ENCODE assay signal across 9 mouse cellular contexts in genomic region chr6:49904001-49904400, GRCm38 (mm10).
DNase-seq lines count a peak whose midpoint lies in the region; ATAC-seq and TF ChIP-seq lines count a peak whose summit lies in the region.
"Had no signal": no experiment of that assay in that cellular context is flagged by ENCODE, and none has a peak within 500 bp of the region (broad histone marks: within the 10 kb centered on the region; RNA-seq: fewer than 3 reads in every experiment).

No protein-coding gene starts in this region.

- no peak overlapping the region for H3K4me3 ChIP-seq in neural tube, embryonic 12.5 days
- no peak overlapping the region for H3K4me3 ChIP-seq in gastrocnemius, adult 2 months
- H3K4me3 ChIP-seq: embryonic facial prominence, embryonic 13.5 days had no signal

- H3K4me2 ChIP-seq in neural tube, embryonic 12.5 days (replicated peaks) = no peak overlapping the region
- H3K4me2 ChIP-seq: embryonic facial prominence, embryonic 13.5 days had no signal

- WGBS in neural tube, embryonic 12.5 days = 35% methylated on average over 6 of the region's 6 CpGs

- no peaks in the 10 kb centered on the region for H3K27me3 ChIP-seq in neural tube, embryonic 12.5 days (replicated peaks)
- H3K27me3 ChIP-seq: embryonic facial prominence, embryonic 13.5 days had no signal

- H3K9me3 ChIP-seq in neural tube, embryonic 12.5 days = no peaks in the 10 kb centered on the region
- H3K9me3 ChIP-seq: embryonic facial prominence, embryonic 13.5 days had no signal

- peaks cover 8% of the 10 kb centered on the region; the same call in 1 of the 2 replicates for H3K4me1 ChIP-seq in neural tube, embryonic 12.5 days
- H3K4me1 ChIP-seq: embryonic facial prominence, embryonic 13.5 days had no signal

- intact Hi-C loops in gastrocnemius, adult 2 months (cut with DNase I) = no loop called here

- H3K36me3 ChIP-seq in neural tube, embryonic 12.5 days = no peaks in the 10 kb centered on the region
- H3K36me3 ChIP-seq: embryonic facial prominence, embryonic 13.5 days had no signal

- no peak overlapping the region for H3K9ac ChIP-seq in neural tube, embryonic 12.5 days
- H3K9ac ChIP-seq: embryonic facial prominence, embryonic 13.5 days had no signal

- no peak overlapping the region for H3K27ac ChIP-seq in neural tube, embryonic 12.5 days
- no peak overlapping the region for H3K27ac ChIP-seq in gastrocnemius, adult 2 months
- H3K27ac ChIP-seq: embryonic facial prominence, embryonic 13.5 days had no signal

- peak; percentile 29; the same call in 1 of the 2 replicates for ATAC-seq in neural tube, embryonic 12.5 days (ENCODE audit: low FRiP score, low read depth)

- peak; percentile 27 to 37 for DNase-seq in cerebellum, postnatal 10 days
- no peak for DNase-seq in cerebellum, postnatal 36 days
- DNase-seq in layer of hippocampus, adult 11-12 months (ENCODE audit: low spot score) = peak; percentile 11
- DNase-seq in layer of hippocampus, postnatal 25 days (ENCODE audit: extremely low spot score in 1 of 2, low spot score in 1 of 2) = no peak
- DNase-seq in forelimb bud, embryonic 11.5 days (ENCODE audit: low read depth, low spot score) = peak; percentile 63
- DNase-seq in gastrocnemius, adult 2 months = no peak
- DNase-seq in urinary bladder, postnatal 25 days (ENCODE audit: low spot score) = no peak

- TF ChIP-seq CTCF in gastrocnemius, adult 2 months (IDR thresholded peaks at IDR 0.05) = no peak

Comparison
In these comparisons a context has a peak if more than half of its experiments do, and no peak if none do; other contexts are left out.
1. DNase-seq: peak in cerebellum, postnatal 10 days (2 of 2), layer of hippocampus, adult 11-12 months (single experiment) and forelimb bud, embryonic 11.5 days (single experiment); none in cerebellum, postnatal 36 days (0 of 2), layer of hippocampus, postnatal 25 days (0 of 2), gastrocnemius, adult 2 months (single experiment) and urinary bladder, postnatal 25 days (single experiment).